Mouse (Mus musculus) heart, postnatal 0 days (tissue): ENCODE measurements around the gene Ccdc85c. TPM values are rescaled to one million over a fixed set of nuclear protein-coding genes. Genes with fewer than 3 reads are reported as not detected.

ENCODE experiments used
- ATAC-seq: fragments of 200-750 bp; cut with Nextera tagmentation; 2 replicates; pipeline ENCODE4 v1.8.0; 2017; ENCODE audit warnings: low read depth, moderate number of reproducible peaks, moderate library complexity; ENCODE audit not compliant: insufficient read depth
- DNase-seq: peaks from one replicate; pipeline ENCODE4 v3.0.0-alpha.2; 2016; ENCODE audit warnings: low spot score
- H3K27ac ChIP-seq: fragments of 300-500 bp; sonication (generic); 2 replicates; pipeline ENCODE4 v1.5.1; 2014; ENCODE audit warnings: low read depth, mild to moderate bottlenecking
- H3K27me3 ChIP-seq: fragments of 300-500 bp; sonication (generic); 2 replicates; pipeline ENCODE4 v1.6.1; 2014; ENCODE audit warnings: low read length, mixed read lengths; ENCODE audit not compliant: control insufficient read depth, insufficient read depth
- H3K36me3 ChIP-seq: fragments of 300-500 bp; sonication (generic); replicated peaks from 2 replicates; pipeline ENCODE4 v1.6.1; 2014; ENCODE audit warnings: low read length, mixed read lengths; ENCODE audit not compliant: control insufficient read depth, insufficient read depth
- H3K4me1 ChIP-seq: fragments of 300-500 bp; sonication (generic); 2 replicates; pipeline ENCODE4 v1.6.1; 2014; ENCODE audit warnings: antibody characterized with exemption; ENCODE audit not compliant: control insufficient read depth, insufficient read depth
- H3K4me2 ChIP-seq: fragments of 300-500 bp; sonication (generic); 2 replicates; pipeline ENCODE4 v1.6.1; 2014; ENCODE audit warnings: low read depth, mild to moderate bottlenecking, low read length, moderate library complexity
- H3K4me3 ChIP-seq: fragments of 300-500 bp; sonication (generic); 2 replicates; pipeline ENCODE4 v1.5.1; 2014; ENCODE audit warnings: low read depth, low read length
- H3K9ac ChIP-seq: fragments of 300-500 bp; sonication (generic); replicated peaks from 2 replicates; pipeline ENCODE4 v1.6.1; 2014; ENCODE audit warnings: low read depth, low read length, mixed read lengths
- H3K9me3 ChIP-seq: fragments of 300-500 bp; sonication (generic); replicated peaks from 2 replicates; pipeline ENCODE4 v1.6.1; 2016; ENCODE audit warnings: low read length; ENCODE audit not compliant: control insufficient read depth
- CTCF ChIP-seq: IDR thresholded peaks from 2 replicates; pipeline ENCODE4 v1.5.1; 2016; ENCODE audit warnings: antibody characterized with exemption, control low read depth, low read depth
- EP300 ChIP-seq: IDR thresholded peaks from 2 replicates; pipeline ENCODE4 v1.6.1; 2016; ENCODE audit warnings: antibody characterized with exemption, low read depth
- WGBS: fragments of 180-500 bp; shearing (Covaris S2); extraction: QIAGEN DNeasy Blood & Tissue Kit; methylation state at CpG from one replicate; pipeline ENCODE4 v1.1.7; 2014; 5-methylcytosine and 5-hydroxymethylcytosine counted together
- polyA plus RNA-seq: library from polyadenylated mRNA; unstranded; fragments of >200 nt; fragmentation: Nextera tagmentation; extraction: Ambion mirVana; gene quantifications from 2 replicates; pipeline ENCODE4 v1.2.1, GENCODE M21; 2015
- total RNA-seq: library from RNA; depleted of rRNA; stranded (reverse); fragments of >200 nt; gene quantifications from 2 replicates; pipeline ENCODE4 v1.2.3, GENCODE M21; 2014; ENCODE audit warnings: low replicate concordance

The Ccdc85c gene
- total and polyA plus RNA-seq, 2 experiments from 2014 or later = 7.8 to 44.7 TPM

GRCm38 (mm10) chr12:108238395-108239035 is 36.7 kb downstream of the Ccdc85c start:
- Histone ChIP-seq H3K4me1 (peaks cover 75% of the 10 kb centered on the region), H3K36me3 (no peaks in the 10 kb centered on the region), H3K4me2 (no peak overlapping the region), H3K4me3 (no peak overlapping the region), H3K9ac (no peak overlapping the region), H3K27me3 (no peaks in the 10 kb centered on the region), H3K27ac (peak overlapping the region; percentile 87), H3K9me3 (no peaks in the 10 kb centered on the region)
- WGBS = 76% methylated on average over 17 of the region's 17 CpGs
- no peak for TF ChIP-seq EP300
- TF ChIP-seq CTCF = no peak
- ATAC-seq = no peak
- no peak for DNase-seq

- Histone ChIP-seq H3K27me3 (no peaks in the 10 kb centered on the region), H3K9me3 (no peaks in the 10 kb centered on the region), H3K9ac (no peak overlapping the region; the same call in 1 of the 2 replicates), H3K4me3 (no peak overlapping the region), H3K36me3 (no peaks in the 10 kb centered on the region), H3K4me2 (no peak overlapping the region), H3K4me1 (peaks cover 74% of the 10 kb centered on the region), H3K27ac (peak overlapping the region; percentile 87)
- DNase-seq (peak; percentile 88), ATAC-seq (peak; percentile 83)
- 41% methylated on average over 6 of the region's 6 CpGs for WGBS
- TF ChIP-seq EP300 (peak; percentile 86), CTCF (no peak)
These were observed 37.8 kb downstream of the Ccdc85c start for GRCm38 (mm10) chr12:108237300-108238006.

GRCm38 (mm10) chr12:108235976-108236555 is 39.2 kb downstream of the Ccdc85c start:
- Histone ChIP-seq H3K27me3 (no peaks in the 10 kb centered on the region), H3K36me3 (no peaks in the 10 kb centered on the region), H3K9ac (no peak overlapping the region), H3K4me2 (no peak overlapping the region), H3K4me3 (no peak overlapping the region), H3K27ac (0 out of 2 replicates have a peak overlapping the region, but pooled peaks have one; percentile 87), H3K4me1 (peaks cover 71% of the 10 kb centered on the region), H3K9me3 (no peaks in the 10 kb centered on the region)
- no peak for ATAC-seq
- WGBS = 63% methylated on average over 18 of the region's 18 CpGs
- no peak for TF ChIP-seq CTCF
- no peak for DNase-seq

- H3K9me3 ChIP-seq = no peaks in the 10 kb centered on the region
- DNase-seq (no peak), ATAC-seq (no peak)
- TF ChIP-seq CTCF = no peak
- no peak for TF ChIP-seq EP300
- H3K27me3 ChIP-seq = no peaks in the 10 kb centered on the region
- no peaks in the 10 kb centered on the region for H3K36me3 ChIP-seq
- no peak overlapping the region for H3K27ac ChIP-seq
- no peak overlapping the region for H3K4me3 ChIP-seq
- H3K4me1 ChIP-seq = peaks cover 64% of the 10 kb centered on the region
- H3K4me2 ChIP-seq = no peak overlapping the region
- H3K9ac ChIP-seq = no peak overlapping the region
- 49% methylated on average over 14 of the region's 14 CpGs for WGBS
These were observed 40.2 kb downstream of the Ccdc85c start for GRCm38 (mm10) chr12:108234832-108235602.

- DNase-seq = no peak
- Histone ChIP-seq H3K4me3 (no peak overlapping the region), H3K9ac (no peak overlapping the region), H3K4me2 (no peak overlapping the region), H3K27me3 (no peaks in the 10 kb centered on the region), H3K9me3 (no peaks in the 10 kb centered on the region), H3K4me1 (peaks cover 65% of the 10 kb centered on the region), H3K36me3 (no peaks in the 10 kb centered on the region), H3K27ac (no peak overlapping the region)
- ATAC-seq = no peak
- TF ChIP-seq EP300 = no peak
- no peak for TF ChIP-seq CTCF
- 75% methylated on average over 6 of the region's 6 CpGs for WGBS
These were observed 41.5 kb downstream of the Ccdc85c start for GRCm38 (mm10) chr12:108233736-108234135.
